Comparison of ENCODE assay signal across 12 mouse cellular contexts in the genomic region with DNA sequence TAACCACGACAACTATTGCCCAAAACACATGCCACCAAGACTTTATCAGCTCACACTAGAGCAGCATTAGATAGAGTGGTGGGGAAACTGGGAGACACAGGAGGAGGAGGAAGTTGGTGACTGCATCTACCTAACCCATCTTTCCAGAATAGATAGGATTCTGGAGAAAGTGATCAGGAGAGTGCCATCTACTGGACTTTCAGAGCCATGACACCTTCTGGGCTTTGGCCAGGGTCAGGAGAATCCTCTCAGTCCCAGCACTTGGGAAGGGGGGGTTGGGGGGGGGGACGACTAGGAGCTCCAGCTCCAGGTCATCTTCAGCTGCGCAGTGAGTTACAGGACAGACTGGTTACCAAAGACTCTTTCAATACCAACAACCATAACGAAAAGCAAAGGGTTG. TPM values are rescaled to one million over a fixed set of nuclear protein-coding genes. Genes with fewer than 3 reads are reported as not detected.
DNase-seq lines count a peak whose midpoint lies in the region; ATAC-seq and TF ChIP-seq lines count a peak whose summit lies in the region.
"Had no signal": no experiment of that assay in that cellular context is flagged by ENCODE, and none has a peak within 500 bp of the region (broad histone marks: within the 10 kb centered on the region; RNA-seq: fewer than 3 reads in every experiment).

No protein-coding gene starts in this region.

- TF ChIP-seq EP300 in liver, embryonic 14.5 days (IDR thresholded peaks at IDR 0.05; ENCODE audit: low read depth) = no peak
- TF ChIP-seq EP300 in ES-Bruce4 (IDR thresholded peaks at IDR 0.05; ENCODE audit: insufficient read depth, low read depth, low read length) = no peak

- H3K9me3 ChIP-seq in forebrain, embryonic 14.5 days (replicated peaks; ENCODE audit: control insufficient read depth, low read length) = no peaks in the 10 kb centered on the region
- H3K9me3 ChIP-seq in forebrain, embryonic 16.5 days (ENCODE audit: control insufficient read depth, low read length) = no peaks in the 10 kb centered on the region
- no peaks in the 10 kb centered on the region for H3K9me3 ChIP-seq in liver, embryonic 14.5 days (ENCODE audit: control insufficient read depth, low read length)
- no peaks in the 10 kb centered on the region for H3K9me3 ChIP-seq in liver, embryonic 12.5 days (replicated peaks)
- H3K9me3 ChIP-seq in ES-Bruce4 (replicated peaks; ENCODE audit: control insufficient read depth, insufficient read depth, low read length, poor library complexity, severe bottlenecking) = no peaks in the 10 kb centered on the region
- H3K9me3 ChIP-seq: limb, embryonic 15.5 days; neural tube, embryonic 13.5 days; stomach, embryonic 15.5 days had no signal

- DNase-seq in forebrain, embryonic 14.5 days (ENCODE audit: low spot score) = peak; percentile 44
- DNase-seq in liver, embryonic 14.5 days (ENCODE audit: low read depth in 3 of 3, low spot score in 3 of 3) = no peak
- no peak for DNase-seq in ovary, postnatal 10 days (ENCODE audit: low spot score)
- no peak for DNase-seq in yolk sac, embryonic 10.5 days (ENCODE audit: low spot score)
- DNase-seq: gastrocnemius, postnatal 14 days had no signal

- no peak overlapping the region for H3K4me2 ChIP-seq in forebrain, embryonic 14.5 days (ENCODE audit: low read length)
- H3K4me2 ChIP-seq in forebrain, embryonic 16.5 days (ENCODE audit: low read length) = no peak overlapping the region
- H3K4me2 ChIP-seq in liver, embryonic 14.5 days (ENCODE audit: low read depth) = no peak overlapping the region
- no peak overlapping the region for H3K4me2 ChIP-seq in liver, embryonic 12.5 days
- H3K4me2 ChIP-seq: limb, embryonic 15.5 days; neural tube, embryonic 13.5 days; stomach, embryonic 15.5 days had no signal

- no peak overlapping the region for H3K27ac ChIP-seq in forebrain, embryonic 14.5 days (ENCODE audit: low read depth, low read length)
- no peak overlapping the region for H3K27ac ChIP-seq in forebrain, embryonic 16.5 days (ENCODE audit: low read length)
- no peak overlapping the region for H3K27ac ChIP-seq in liver, embryonic 14.5 days
- H3K27ac ChIP-seq in liver, embryonic 12.5 days = no peak overlapping the region
- no peak overlapping the region for H3K27ac ChIP-seq in ES-Bruce4 (ENCODE audit: insufficient read depth, low read length)
- H3K27ac ChIP-seq: limb, embryonic 15.5 days; neural tube, embryonic 13.5 days; stomach, embryonic 15.5 days had no signal

- TF ChIP-seq CTCF in liver, embryonic 14.5 days (IDR thresholded peaks at IDR 0.05; ENCODE audit: low read depth) = peak; percentile 69
- peak; percentile 48 for TF ChIP-seq CTCF in ES-Bruce4 (IDR thresholded peaks at IDR 0.05; ENCODE audit: low read depth, low read length)

- WGBS in forebrain, embryonic 14.5 days = 53% methylated on average over 4 of the region's 4 CpGs
- 49% methylated on average over 4 of the region's 4 CpGs for WGBS in forebrain, embryonic 16.5 days
- WGBS in liver, embryonic 14.5 days (ENCODE audit: insufficient replicate concordance) = 38% methylated on average over 4 of the region's 4 CpGs
- 33% methylated on average over 4 of the region's 4 CpGs for WGBS in liver, embryonic 12.5 days (ENCODE audit: insufficient replicate concordance)

- no peaks in the 10 kb centered on the region for H3K4me1 ChIP-seq in forebrain, embryonic 14.5 days (ENCODE audit: control insufficient read depth, insufficient read depth, low read length)
- H3K4me1 ChIP-seq in forebrain, embryonic 16.5 days (replicated peaks; ENCODE audit: control insufficient read depth, insufficient read depth, low read length) = no peaks in the 10 kb centered on the region
- no peaks in the 10 kb centered on the region for H3K4me1 ChIP-seq in liver, embryonic 14.5 days (replicated peaks; ENCODE audit: control insufficient read depth in 2 of 2, insufficient read depth in 2 of 2, low read length in 1 of 2)
- no peaks in the 10 kb centered on the region for H3K4me1 ChIP-seq in liver, embryonic 12.5 days
- H3K4me1 ChIP-seq in ES-Bruce4 (ENCODE audit: control insufficient read depth, insufficient read depth, low read length) = no peaks in the 10 kb centered on the region
- H3K4me1 ChIP-seq: neural tube, embryonic 13.5 days; stomach, embryonic 15.5 days had no signal

- no peak overlapping the region for H3K9ac ChIP-seq in forebrain, embryonic 14.5 days (ENCODE audit: low read length)
- no peak overlapping the region for H3K9ac ChIP-seq in forebrain, embryonic 16.5 days (replicated peaks; ENCODE audit: low read depth, low read length)
- no peak overlapping the region for H3K9ac ChIP-seq in liver, embryonic 14.5 days (replicated peaks)
- no peak overlapping the region for H3K9ac ChIP-seq in liver, embryonic 12.5 days
- H3K9ac ChIP-seq in ES-Bruce4 (ENCODE audit: low read depth, poor library complexity, severe bottlenecking) = no peak overlapping the region
- H3K9ac ChIP-seq: limb, embryonic 15.5 days; neural tube, embryonic 13.5 days; stomach, embryonic 15.5 days had no signal

- H3K36me3 ChIP-seq in forebrain, embryonic 14.5 days (ENCODE audit: control insufficient read depth, insufficient read depth, low read length) = peaks cover 42% of the 10 kb centered on the region; the same call in 1 of the 2 replicates
- peaks cover 9% of the 10 kb centered on the region for H3K36me3 ChIP-seq in forebrain, embryonic 16.5 days (ENCODE audit: control insufficient read depth, insufficient read depth)
- no peaks in the 10 kb centered on the region for H3K36me3 ChIP-seq in liver, embryonic 14.5 days (replicated peaks; ENCODE audit: control insufficient read depth, insufficient read depth, low read depth)
- no peaks in the 10 kb centered on the region for H3K36me3 ChIP-seq in liver, embryonic 12.5 days
- H3K36me3 ChIP-seq in ES-Bruce4 (ENCODE audit: control insufficient read depth, insufficient read depth, low read length, poor library complexity, severe bottlenecking) = no peaks in the 10 kb centered on the region

- no peak overlapping the region for H3K4me3 ChIP-seq in forebrain, embryonic 14.5 days (ENCODE audit: low read depth, low read length)
- H3K4me3 ChIP-seq in forebrain, embryonic 16.5 days (replicated peaks; ENCODE audit: low read length) = no peak overlapping the region
- H3K4me3 ChIP-seq in liver, embryonic 14.5 days (ENCODE audit: insufficient read depth in 1 of 2, low read depth in 2 of 2, low read length in 2 of 2) = no peak overlapping the region
- no peak overlapping the region for H3K4me3 ChIP-seq in liver, embryonic 12.5 days
- no peak overlapping the region for H3K4me3 ChIP-seq in ES-Bruce4 (ENCODE audit: low read depth, low read length)
- H3K4me3 ChIP-seq: limb, embryonic 15.5 days; neural tube, embryonic 13.5 days; stomach, embryonic 15.5 days had no signal

- no peaks in the 10 kb centered on the region for H3K27me3 ChIP-seq in forebrain, embryonic 14.5 days (replicated peaks; ENCODE audit: control insufficient read depth, insufficient read depth, low read length)
- no peaks in the 10 kb centered on the region for H3K27me3 ChIP-seq in forebrain, embryonic 16.5 days (replicated peaks; ENCODE audit: control insufficient read depth, insufficient read depth, low read length)
- H3K27me3 ChIP-seq in liver, embryonic 14.5 days (ENCODE audit: control insufficient read depth, insufficient read depth, low read length) = no peaks in the 10 kb centered on the region
- peaks cover 52% of the 10 kb centered on the region for H3K27me3 ChIP-seq in liver, embryonic 12.5 days (replicated peaks)
- no peaks in the 10 kb centered on the region for H3K27me3 ChIP-seq in ES-Bruce4 (ENCODE audit: control insufficient read depth, insufficient read depth, low read length, poor library complexity, severe bottlenecking)
- H3K27me3 ChIP-seq: limb, embryonic 15.5 days; neural tube, embryonic 13.5 days; stomach, embryonic 15.5 days had no signal

- no peak for TF ChIP-seq POLR2A in ES-Bruce4 (IDR thresholded peaks at IDR 0.05; ENCODE audit: insufficient read depth, low read length)

- ATAC-seq in forebrain, embryonic 14.5 days = no peak; the same call in 1 of the 2 replicates
- no peak for ATAC-seq in forebrain, embryonic 16.5 days
- no peak for ATAC-seq in liver, embryonic 14.5 days (ENCODE audit: insufficient read depth)
- no peak for ATAC-seq in liver, embryonic 12.5 days
- ATAC-seq in granulocyte monocyte progenitor cell, adult 5-6 weeks (replicated peaks; ENCODE audit: poor library complexity, severe bottlenecking) = 0 out of 2 replicates have a peak, but pooled peaks have one; percentile 10

RNA-seq across cellular contexts. Expression of a gene that starts 19.8 kb away (rescaled TPM):
- polyA plus RNA-seq in forebrain, embryonic 14.5 days (2014; fragmentation: Nextera tagmentation; extraction: Ambion mirVana) = 57.5 and 62.4 TPM in 2 replicates
- polyA plus RNA-seq in forebrain, embryonic 16.5 days (2015; fragmentation: Nextera tagmentation; extraction: Ambion mirVana) = 92.5 and 106 TPM in 2 replicates
- polyA plus RNA-seq in liver, embryonic 14.5 days (2012; rRNA removed) = 0.85 and 0.87 TPM in 2 replicates
- 0.46 and 0.48 TPM in 2 replicates for polyA plus RNA-seq in liver, embryonic 14.5 days (2014; fragmentation: Nextera tagmentation; extraction: Ambion mirVana)
- 1.5 and 1.7 TPM in 2 replicates for polyA plus RNA-seq in liver, embryonic 12.5 days (2016; fragmentation: Nextera tagmentation; extraction: Ambion mirVana)
- 4.2 and 5.4 TPM in 2 replicates for polyA plus RNA-seq in ES-Bruce4 (2011; ENCODE audit: insufficient read depth, insufficient read length, low read depth, missing spikeins)
- 1.4 TPM in 1 of 2 replicates, not detected in the other for total RNA-seq in granulocyte monocyte progenitor cell, adult 5-6 weeks (2014; fragmentation: Nextera tagmentation)
- 0.21 and 0.30 TPM in 2 replicates for total RNA-seq in granulocyte monocyte progenitor cell, adult 5-6 weeks (2017)

RNA-seq across cellular contexts. Expression of a gene that starts 56.6 kb away (rescaled TPM):
- 59.1 and 62.3 TPM in 2 replicates for polyA plus RNA-seq in forebrain, embryonic 14.5 days (2014; fragmentation: Nextera tagmentation; extraction: Ambion mirVana)
- polyA plus RNA-seq in forebrain, embryonic 16.5 days (2015; fragmentation: Nextera tagmentation; extraction: Ambion mirVana) = 61.1 and 63.1 TPM in 2 replicates
- 7.1 and 12.3 TPM in 2 replicates for polyA plus RNA-seq in liver, embryonic 14.5 days (2012; rRNA removed)
- 28.2 and 28.8 TPM in 2 replicates for polyA plus RNA-seq in liver, embryonic 14.5 days (2014; fragmentation: Nextera tagmentation; extraction: Ambion mirVana)
- polyA plus RNA-seq in liver, embryonic 12.5 days (2016; fragmentation: Nextera tagmentation; extraction: Ambion mirVana) = 49.2 and 50.9 TPM in 2 replicates
- 70.9 and 73.3 TPM in 2 replicates for polyA plus RNA-seq in ES-Bruce4 (2011; ENCODE audit: insufficient read depth, insufficient read length, low read depth, missing spikeins)
- total RNA-seq in granulocyte monocyte progenitor cell, adult 5-6 weeks (2014; fragmentation: Nextera tagmentation) = 48.8 and 48.9 TPM in 2 replicates
- 59.3 and 74.0 TPM in 2 replicates for total RNA-seq in granulocyte monocyte progenitor cell, adult 5-6 weeks (2017)
